Mouse (Mus musculus) kidney, adult 2 months (tissue): ENCODE measurements at regions not wholly inside any gene's neighbourhood (a gene's known extent, or its start where the extent isn't known, plus 50 kb on each side); places are given as distances from the start of the nearest gene placed in this dataset.

Source experiments
- CTCF ChIP-seq: fragments of 200-500 bp; conservative IDR thresholded peaks from 2 replicates; pipeline ENCODE4 v1.5.1; 2011; ENCODE audit warnings: low read depth, mild to moderate bottlenecking, control low read depth, low read length, moderate library complexity, mixed read lengths; ENCODE audit not compliant: insufficient read depth, insufficient read length
- POLR2A ChIP-seq: fragments of 200-500 bp; IDR thresholded peaks from one replicate; pipeline ENCODE4 v1.6.1; 2011; ENCODE audit warnings: low read depth, low read length, control low read depth

- TF ChIP-seq CTCF (no peak), POLR2A (no peak)
Measured at GRCm38 (mm10) chr7:67446606-67447005, 73.9 kb upstream of the Mef2a start.
